Mouse (Mus musculus) forebrain, embryonic 13.5 days (tissue): ENCODE results near the gene Ankrd2. TPM values are rescaled to one million over a fixed set of nuclear protein-coding genes. Genes with fewer than 3 reads are reported as not detected.
A peak's percentile ranks its signal among the peaks of the same experiment; 100 is the strongest.

Experiments
- ATAC-seq: fragments of 200-750 bp; cut with Nextera tagmentation; 2 replicates; pipeline ENCODE4 v1.8.0; 2017
- H3K27ac ChIP-seq: fragments of 300-500 bp; sonication (generic); 2 replicates; pipeline ENCODE4 v1.5.1; 2015; ENCODE audit warnings: inconsistent platforms, mild to moderate bottlenecking, moderate library complexity
- H3K27me3 ChIP-seq: fragments of 300-500 bp; sonication (generic); 2 replicates; pipeline ENCODE4 v1.6.1; 2015; ENCODE audit warnings: mild to moderate bottlenecking, inconsistent platforms
- H3K36me3 ChIP-seq: fragments of 300-500 bp; sonication (generic); 2 replicates; pipeline ENCODE4 v1.6.1; 2015; ENCODE audit warnings: mild to moderate bottlenecking, inconsistent platforms; ENCODE audit not compliant: poor library complexity, severe bottlenecking
- H3K4me1 ChIP-seq: fragments of 300-500 bp; sonication (generic); 2 replicates; pipeline ENCODE4 v1.6.1; 2015; ENCODE audit warnings: inconsistent platforms
- H3K4me2 ChIP-seq: fragments of 300-500 bp; sonication (generic); 2 replicates; pipeline ENCODE4 v1.6.1; 2015; ENCODE audit warnings: inconsistent platforms, mild to moderate bottlenecking, moderate library complexity
- H3K4me3 ChIP-seq: fragments of 300-500 bp; sonication (generic); 2 replicates; pipeline ENCODE4 v1.5.1; 2015; ENCODE audit warnings: mild to moderate bottlenecking, inconsistent platforms
- H3K9ac ChIP-seq: fragments of 300-500 bp; sonication (generic); 2 replicates; pipeline ENCODE4 v1.6.1; 2015; ENCODE audit warnings: mild to moderate bottlenecking, inconsistent platforms
- H3K9me3 ChIP-seq: fragments of 300-500 bp; sonication (generic); replicated peaks from 2 replicates; pipeline ENCODE4 v1.6.1; 2016; ENCODE audit warnings: inconsistent platforms
- WGBS: fragments of 180-500 bp; shearing (Covaris S2); methylation state at CpG from one replicate; pipeline ENCODE4 v1.1.7; 2015; 5-methylcytosine and 5-hydroxymethylcytosine counted together
- polyA plus RNA-seq: library from polyadenylated mRNA; unstranded; fragments of >200 nt; fragmentation: Nextera tagmentation; extraction: Ambion mirVana; gene quantifications from 2 replicates; pipeline ENCODE4 v1.2.1, GENCODE M21; 2015

Ankrd2 gene
- 0.15 and 0.21 TPM in 2 replicates for polyA plus RNA-seq

GRCm38 (mm10) chr19:42035456-42036248, at the start of gene Ankrd2:
Gene Ankrd2 (plus strand): TSS chr19:42036000.
- ATAC-seq, result peak; percentile 86
- Histone ChIP-seq H3K27me3 (peaks cover 7% of the 10 kb centered on the region; the same call in 1 of the 2 replicates), H3K9me3 (no peaks in the 10 kb centered on the region), H3K9ac (no peak within 1 kb of the TSS), H3K36me3 (0 out of 2 replicates have a peak, but pooled peaks cover 4% of the 10 kb centered on the region), H3K4me3 (no peak within 1 kb of the TSS), H3K4me1 (peaks cover 6% of the 10 kb centered on the region; the same call in 1 of the 2 replicates), H3K4me2 (no peak within 1 kb of the TSS), H3K27ac (no peak within 1 kb of the TSS)
- WGBS, result 63% methylated on average over 19 of the region's 19 CpGs

GRCm38 (mm10) chr19:41987206-41987605, 48.6 kb upstream of the Ankrd2 start:
- peaks cover 14% of the 10 kb centered on the region for H3K4me1 ChIP-seq
- no peak overlapping the region for H3K4me2 ChIP-seq
- 89% methylated on average over 4 of the region's 4 CpGs for WGBS
- H3K36me3 ChIP-seq, result no peaks in the 10 kb centered on the region
- no peak overlapping the region for H3K4me3 ChIP-seq
- H3K9me3 ChIP-seq, result no peaks in the 10 kb centered on the region
- H3K9ac ChIP-seq, result no peak overlapping the region
- no peak overlapping the region for H3K27ac ChIP-seq
- H3K27me3 ChIP-seq, result peaks cover 16% of the 10 kb centered on the region
- no peak for ATAC-seq

- Histone ChIP-seq H3K36me3 (no peaks in the 10 kb centered on the region), H3K9me3 (no peaks in the 10 kb centered on the region), H3K4me1 (peaks cover 18% of the 10 kb centered on the region), H3K4me3 (no peak overlapping the region), H3K27me3 (no peaks in the 10 kb centered on the region), H3K9ac (no peak overlapping the region), H3K27ac (no peak overlapping the region), H3K4me2 (no peak overlapping the region)
- WGBS, result 90% methylated on average over 6 of the region's 6 CpGs
- no peak for ATAC-seq
Measured at GRCm38 (mm10) chr19:41989810-41990209, 46.0 kb upstream of the Ankrd2 start.

- Histone ChIP-seq H3K27me3 (no peaks in the 10 kb centered on the region), H3K4me1 (peaks cover 18% of the 10 kb centered on the region), H3K9ac (0 out of 2 replicates have a peak overlapping the region, but pooled peaks have one; percentile 5), H3K36me3 (no peaks in the 10 kb centered on the region), H3K4me2 (no peak overlapping the region), H3K27ac (no peak overlapping the region), H3K4me3 (no peak overlapping the region), H3K9me3 (no peaks in the 10 kb centered on the region)
- ATAC-seq, result no peak
- 25% methylated on average over 6 of the region's 6 CpGs for WGBS
Measured at GRCm38 (mm10) chr19:41991926-41992477, 43.8 kb upstream of the Ankrd2 start.

- no peaks in the 10 kb centered on the region for H3K9me3 ChIP-seq
- no peak overlapping the region for H3K4me2 ChIP-seq
- no peaks in the 10 kb centered on the region for H3K36me3 ChIP-seq
- ATAC-seq, result no peak
- no peak overlapping the region for H3K4me3 ChIP-seq
- H3K9ac ChIP-seq, result no peak overlapping the region
- H3K4me1 ChIP-seq, result peaks cover 18% of the 10 kb centered on the region
- H3K27ac ChIP-seq, result no peak overlapping the region
- 81% methylated on average over 2 of the region's 2 CpGs for WGBS
- no peaks in the 10 kb centered on the region for H3K27me3 ChIP-seq
Measured at GRCm38 (mm10) chr19:41992971-41993370, 42.8 kb upstream of the Ankrd2 start.

GRCm38 (mm10) chr19:41993484-41993883, 42.3 kb upstream of the Ankrd2 start:
- H3K36me3 ChIP-seq, result no peaks in the 10 kb centered on the region
- WGBS, result 72% methylated on average over 6 of the region's 6 CpGs
- no peaks in the 10 kb centered on the region for H3K27me3 ChIP-seq
- no peak overlapping the region for H3K4me2 ChIP-seq
- no peak overlapping the region for H3K27ac ChIP-seq
- no peak overlapping the region for H3K9ac ChIP-seq
- H3K4me3 ChIP-seq, result no peak overlapping the region
- ATAC-seq, result no peak
- no peaks in the 10 kb centered on the region for H3K9me3 ChIP-seq
- H3K4me1 ChIP-seq, result peaks cover 18% of the 10 kb centered on the region

- 90% methylated on average over 7 of the region's 7 CpGs for WGBS
- Histone ChIP-seq H3K27ac (no peak overlapping the region), H3K4me3 (no peak overlapping the region), H3K9ac (no peak overlapping the region), H3K36me3 (no peaks in the 10 kb centered on the region), H3K9me3 (no peaks in the 10 kb centered on the region), H3K4me2 (no peak overlapping the region), H3K27me3 (no peaks in the 10 kb centered on the region), H3K4me1 (peaks cover 18% of the 10 kb centered on the region)
- ATAC-seq, result no peak
Measured at GRCm38 (mm10) chr19:41994023-41994422, 41.8 kb upstream of the Ankrd2 start.

- Histone ChIP-seq H3K4me2 (no peak overlapping the region), H3K4me1 (peaks cover 18% of the 10 kb centered on the region), H3K4me3 (no peak overlapping the region), H3K36me3 (no peaks in the 10 kb centered on the region), H3K9ac (no peak overlapping the region), H3K9me3 (no peaks in the 10 kb centered on the region), H3K27ac (no peak overlapping the region), H3K27me3 (no peaks in the 10 kb centered on the region)
- ATAC-seq, result no peak
- 50% methylated on average over 1 of the region's 1 CpGs for WGBS
Measured at GRCm38 (mm10) chr19:41995483-41995882, 40.3 kb upstream of the Ankrd2 start.

- no peak for ATAC-seq
- no peaks in the 10 kb centered on the region for H3K27me3 ChIP-seq
- H3K4me2 ChIP-seq, result no peak overlapping the region
- 92% methylated on average over 10 of the region's 10 CpGs for WGBS
- H3K36me3 ChIP-seq, result no peaks in the 10 kb centered on the region
- H3K4me1 ChIP-seq, result peaks cover 13% of the 10 kb centered on the region
- H3K9me3 ChIP-seq, result no peaks in the 10 kb centered on the region
- H3K9ac ChIP-seq, result no peak overlapping the region
- no peak overlapping the region for H3K4me3 ChIP-seq
- H3K27ac ChIP-seq, result no peak overlapping the region
Measured at GRCm38 (mm10) chr19:41997090-41997489, 38.7 kb upstream of the Ankrd2 start.

- Histone ChIP-seq H3K4me1 (no peaks in the 10 kb centered on the region), H3K4me3 (no peak overlapping the region), H3K9me3 (no peaks in the 10 kb centered on the region), H3K36me3 (no peaks in the 10 kb centered on the region), H3K27ac (no peak overlapping the region), H3K9ac (no peak overlapping the region), H3K27me3 (no peaks in the 10 kb centered on the region), H3K4me2 (no peak overlapping the region)
- WGBS, result 90% methylated on average over 9 of the region's 9 CpGs
- no peak for ATAC-seq
Measured at GRCm38 (mm10) chr19:41998770-41999548, 36.8 kb upstream of the Ankrd2 start.

GRCm38 (mm10) chr19:41999688-42000283, 36.0 kb upstream of the Ankrd2 start:
- Histone ChIP-seq H3K9me3 (no peaks in the 10 kb centered on the region), H3K4me2 (no peak overlapping the region), H3K36me3 (no peaks in the 10 kb centered on the region), H3K4me1 (no peaks in the 10 kb centered on the region), H3K27ac (no peak overlapping the region), H3K27me3 (no peaks in the 10 kb centered on the region), H3K4me3 (no peak overlapping the region), H3K9ac (no peak overlapping the region)
- WGBS, result 90% methylated on average over 4 of the region's 4 CpGs
- ATAC-seq, result no peak
